Mouse (Mus musculus) liver, embryonic 12.5 days (tissue): ENCODE measurements around the gene Adcy7. TPM values are rescaled to one million over a fixed set of nuclear protein-coding genes. Genes with fewer than 3 reads are reported as not detected.

Experiments used
- polyA plus RNA-seq: library from polyadenylated mRNA; unstranded; fragments of >200 nt; fragmentation: Nextera tagmentation; extraction: Ambion mirVana; gene quantifications from 2 replicates; pipeline ENCODE4 v1.2.1, GENCODE M21; 2016

The Adcy7 gene
- polyA plus RNA-seq, 1 experiment from 2014 or later: 38.0 TPM

Other genes with a start within 250 kb of the Adcy7 start
- 28.5 and 30.0 TPM in 2 replicates for gene Cnep1r1, start 153.6 kb upstream of the Adcy7 start, polyA plus RNA-seq
- 47.9 and 49.7 TPM in 2 replicates for gene Heatr3, start 134.5 kb upstream of the Adcy7 start, polyA plus RNA-seq
- 8.7 TPM in 2 replicates for gene Tent4b, start 73.2 kb upstream of the Adcy7 start, polyA plus RNA-seq
- gene Brd7, start 89.8 kb downstream of the Adcy7 start, polyA plus RNA-seq: 61.3 and 64.7 TPM in 2 replicates
- 4.3 and 5.5 TPM in 2 replicates for gene Nkd1, start 249.0 kb downstream of the Adcy7 start, polyA plus RNA-seq